Mouse (Mus musculus): ENCODE results near the gene Ugt1a8. TPM values are rescaled to one million over a fixed set of nuclear protein-coding genes. Genes with fewer than 3 reads are reported as not detected.
"Not testable (repeated sequence)": the region's sequence is repeated elsewhere in the genome, so short reads cannot be mapped to it uniquely, and the experiment has no call there.

Ugt1a8 gene
- polyA plus RNA-seq, 1 experiment from 2014 or later: not detected

GRCm38 (mm10) chr1:88112769-88113168 lies 25.2 kb downstream of the Ugt1a8 start:
- not testable (repeated sequence) for H3K27me3 ChIP-seq; H3K9ac ChIP-seq; H3K36me3 ChIP-seq; H3K27ac ChIP-seq; DNase-seq; H3K4me1 ChIP-seq (replicated peaks); H3K9me3 ChIP-seq (replicated peaks); ATAC-seq (ENCODE audit: low read depth); H3K4me3 ChIP-seq (replicated peaks); H3K4me2 ChIP-seq
- 72% methylated on average over 6 of the region's 6 CpGs for WGBS (ENCODE audit: insufficient replicate concordance)

GRCm38 (mm10) chr1:88120550-88120949 lies 32.9 kb downstream of the Ugt1a8 start:
- not testable (repeated sequence) for DNase-seq; H3K4me3 ChIP-seq (replicated peaks); H3K27ac ChIP-seq; H3K4me1 ChIP-seq (replicated peaks); H3K9me3 ChIP-seq (replicated peaks); H3K27me3 ChIP-seq; H3K36me3 ChIP-seq; H3K9ac ChIP-seq; H3K4me2 ChIP-seq
- peak; percentile 31; the same call in 1 of the 2 replicates for ATAC-seq (ENCODE audit: low read depth)
- WGBS (ENCODE audit: insufficient replicate concordance): 13% methylated on average over 4 of the region's 4 CpGs

- not testable (repeated sequence) for H3K9me3 ChIP-seq (replicated peaks); H3K36me3 ChIP-seq; ATAC-seq (ENCODE audit: low read depth); H3K27ac ChIP-seq; H3K9ac ChIP-seq; DNase-seq; H3K27me3 ChIP-seq; H3K4me2 ChIP-seq; H3K4me1 ChIP-seq (replicated peaks); H3K4me3 ChIP-seq (replicated peaks)
- no CpG with 5 or more reads among the region's 1 CpGs for WGBS (ENCODE audit: insufficient replicate concordance)
These were observed 33.9 kb downstream of the Ugt1a8 start for GRCm38 (mm10) chr1:88121521-88121920.

GRCm38 (mm10) chr1:88125827-88126360 lies 38.3 kb downstream of the Ugt1a8 start:
- not testable (repeated sequence) for DNase-seq; H3K9me3 ChIP-seq (replicated peaks); ATAC-seq (ENCODE audit: low read depth)

DNA sequence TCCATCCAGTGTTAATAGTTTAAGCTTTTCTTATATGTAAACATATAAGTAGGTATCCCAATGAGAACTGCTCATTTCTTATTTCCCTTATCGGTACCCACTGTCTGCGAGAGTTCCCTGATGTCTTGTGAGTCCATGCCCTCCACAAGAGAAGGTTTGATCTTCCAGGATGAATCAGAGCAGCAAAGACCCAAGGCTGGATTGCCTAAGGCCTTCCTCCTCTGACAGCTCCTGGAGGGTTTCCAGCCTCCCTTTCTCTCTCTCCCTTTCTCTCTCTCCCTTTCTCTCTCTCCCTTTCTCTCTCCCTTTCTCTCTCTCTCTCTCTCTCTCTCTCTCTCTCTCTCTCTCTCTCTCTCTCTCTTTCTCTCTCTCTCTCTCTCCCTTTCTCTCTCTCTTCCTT lies 41.5 kb downstream of the Ugt1a8 start:
- H3K9ac ChIP-seq; H3K27me3 ChIP-seq; H3K4me1 ChIP-seq (replicated peaks); H3K4me3 ChIP-seq (replicated peaks); H3K9me3 ChIP-seq (replicated peaks); ATAC-seq (ENCODE audit: low read depth); H3K36me3 ChIP-seq; H3K27ac ChIP-seq; H3K4me2 ChIP-seq; DNase-seq: not testable (repeated sequence)
- WGBS (ENCODE audit: insufficient replicate concordance): 80% methylated on average over 2 of the region's 2 CpGs

More at GRCm38 (mm10) chr1:88125827-88126360, 38.3 kb downstream of the Ugt1a8 start:
- not testable (repeated sequence) for H3K4me2 ChIP-seq; H3K9ac ChIP-seq; H3K27ac ChIP-seq; H3K4me1 ChIP-seq (replicated peaks); H3K36me3 ChIP-seq; H3K27me3 ChIP-seq; H3K4me3 ChIP-seq (replicated peaks)
- WGBS (ENCODE audit: insufficient replicate concordance): 55% methylated on average over 4 of the region's 4 CpGs

DNA sequence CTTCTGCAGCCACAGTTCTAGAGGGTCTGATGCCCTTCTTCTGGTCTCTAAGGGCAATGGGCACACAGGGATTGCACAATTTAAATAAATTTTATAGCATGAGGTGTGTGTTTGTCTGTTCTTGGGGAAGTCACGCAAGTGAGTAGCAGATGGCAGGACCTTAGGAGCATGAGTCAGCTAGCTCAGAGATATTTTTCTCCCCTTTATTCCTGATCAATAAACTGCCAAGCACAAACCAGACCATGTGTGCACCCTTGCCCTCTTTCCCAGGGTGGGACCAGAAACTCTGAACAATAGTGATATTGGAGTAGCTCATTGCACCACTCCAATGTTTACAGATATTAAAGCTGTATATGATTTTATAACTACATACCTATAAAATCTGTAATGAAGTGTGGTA lies 42.6 kb downstream of the Ugt1a8 start:
- peaks cover 11% of the 10 kb centered on the region for H3K4me1 ChIP-seq (replicated peaks)
- not testable (repeated sequence) for H3K4me3 ChIP-seq (replicated peaks); H3K36me3 ChIP-seq; H3K27me3 ChIP-seq; H3K4me2 ChIP-seq; DNase-seq; ATAC-seq (ENCODE audit: low read depth); H3K9me3 ChIP-seq (replicated peaks); H3K27ac ChIP-seq; H3K9ac ChIP-seq
- whole genome bisulfite sequencing (ENCODE audit: insufficient replicate concordance): 63% methylated on average over 1 of the region's 1 CpGs

- Histone ChIP-seq H3K4me3 (replicated peaks) (no peak overlapping the region), H3K9ac (no peak overlapping the region), H3K4me1 (replicated peaks) (peaks cover 15% of the 10 kb centered on the region), H3K36me3 (no peaks in the 10 kb centered on the region), H3K27ac (no peak overlapping the region), H3K27me3 (no peaks in the 10 kb centered on the region), H3K4me2 (no peak overlapping the region), H3K9me3 (replicated peaks) (no peaks in the 10 kb centered on the region)
- WGBS (ENCODE audit: insufficient replicate concordance): 32% methylated on average over 3 of the region's 3 CpGs
- ATAC-seq (ENCODE audit: low read depth) (no peak), DNase-seq (no peak)
These were observed 46.4 kb downstream of the Ugt1a8 start for GRCm38 (mm10) chr1:88133908-88134456.

- H3K4me3 ChIP-seq (replicated peaks); H3K36me3 ChIP-seq; H3K27ac ChIP-seq; ATAC-seq (ENCODE audit: low read depth); H3K4me2 ChIP-seq; DNase-seq; H3K9ac ChIP-seq; H3K9me3 ChIP-seq (replicated peaks); H3K27me3 ChIP-seq: not testable (repeated sequence)
- peaks cover 15% of the 10 kb centered on the region for H3K4me1 ChIP-seq (replicated peaks)
- 18% methylated on average over 5 of the region's 5 CpGs for WGBS (ENCODE audit: insufficient replicate concordance)
These were observed 46.9 kb downstream of the Ugt1a8 start, which contains the start of gene Ugt1a6a for GRCm38 (mm10) chr1:88134457-88135011. Ugt1a6a (plus strand) TSS chr1:88134809.

DNA sequence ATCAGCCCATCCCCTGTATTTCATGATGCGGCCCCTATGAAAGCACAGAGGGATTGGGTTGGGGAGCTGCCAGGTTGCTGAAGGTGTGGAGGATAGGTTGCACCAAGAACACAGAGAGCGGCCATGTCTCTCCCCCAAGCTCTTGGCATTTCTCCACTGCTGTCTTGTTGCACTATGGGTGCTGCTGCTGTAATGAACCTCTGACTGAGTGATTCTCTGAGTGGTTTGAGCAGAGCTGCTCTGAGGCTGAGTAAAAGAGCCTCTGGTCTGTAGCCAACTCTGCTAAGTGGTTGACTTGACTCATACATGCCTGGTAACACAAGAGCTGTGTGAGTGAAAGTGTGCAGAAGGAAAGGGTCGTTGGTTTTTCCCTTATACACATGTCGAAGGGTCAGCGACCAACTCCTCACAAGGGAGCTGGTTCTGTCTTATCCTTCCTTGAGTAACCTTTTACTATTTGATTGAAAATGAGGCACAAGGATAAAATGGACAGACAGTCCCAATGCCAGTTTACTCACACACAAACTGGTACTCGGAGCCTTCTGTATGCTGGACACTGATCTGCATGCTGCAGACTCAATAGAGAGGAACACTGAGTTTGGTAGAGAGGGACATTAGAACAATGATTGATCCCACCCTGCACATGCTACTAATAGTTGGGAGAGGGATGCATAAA lies 47.8 kb downstream of the Ugt1a8 start:
- not testable (repeated sequence) for H3K9me3 ChIP-seq (replicated peaks); H3K9ac ChIP-seq; H3K27me3 ChIP-seq; H3K4me2 ChIP-seq; DNase-seq; H3K27ac ChIP-seq; H3K36me3 ChIP-seq; H3K4me3 ChIP-seq (replicated peaks); ATAC-seq (ENCODE audit: low read depth)
- WGBS (ENCODE audit: insufficient replicate concordance): 73% methylated on average over 6 of the region's 6 CpGs
- H3K4me1 ChIP-seq (replicated peaks): peaks cover 20% of the 10 kb centered on the region

- no peaks in the 10 kb centered on the region for H3K36me3 ChIP-seq
- H3K9ac ChIP-seq: no peak overlapping the region
- ATAC-seq (ENCODE audit: low read depth) (no peak), DNase-seq (no peak)
- no peaks in the 10 kb centered on the region for H3K27me3 ChIP-seq
- H3K27ac ChIP-seq: no peak overlapping the region
- peaks cover 26% of the 10 kb centered on the region for H3K4me1 ChIP-seq (replicated peaks)
- H3K9me3 ChIP-seq (replicated peaks): no peaks in the 10 kb centered on the region
- WGBS (ENCODE audit: insufficient replicate concordance): 53% methylated on average over 2 of the region's 2 CpGs
- H3K4me2 ChIP-seq: no peak overlapping the region
- no peak overlapping the region for H3K4me3 ChIP-seq (replicated peaks)
These were observed 49.0 kb downstream of the Ugt1a8 start for GRCm38 (mm10) chr1:88136646-88137045.

DNA sequence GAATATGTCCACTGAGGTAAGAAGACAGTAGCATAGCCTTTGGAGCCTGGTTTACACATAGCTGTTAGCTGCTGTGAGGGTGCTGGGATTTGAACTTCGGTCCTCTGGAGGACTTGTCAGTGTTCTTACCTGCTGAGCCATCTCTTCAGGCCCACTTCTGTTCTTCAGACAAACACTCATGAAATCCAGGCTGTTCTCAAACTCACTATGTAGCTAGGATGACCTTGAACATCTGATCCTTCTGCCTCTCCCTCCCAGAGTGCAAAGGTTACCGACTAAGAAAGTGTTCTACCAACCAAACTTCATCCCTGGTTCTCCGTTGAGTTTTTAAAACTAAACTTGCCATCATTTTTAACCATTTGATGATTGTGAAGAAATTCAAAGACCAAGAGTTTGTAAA lies 49.7 kb downstream of the Ugt1a8 start:
- ATAC-seq (ENCODE audit: low read depth) (no peak), DNase-seq (no peak)
- no peaks in the 10 kb centered on the region for H3K9me3 ChIP-seq (replicated peaks)
- no peak overlapping the region for H3K27ac ChIP-seq
- peaks cover 26% of the 10 kb centered on the region for H3K4me1 ChIP-seq (replicated peaks)
- H3K9ac ChIP-seq: no peak overlapping the region
- no peak overlapping the region for H3K4me3 ChIP-seq (replicated peaks)
- no peaks in the 10 kb centered on the region for H3K27me3 ChIP-seq
- H3K36me3 ChIP-seq: no peaks in the 10 kb centered on the region
- WGBS (ENCODE audit: insufficient replicate concordance): 75% methylated on average over 3 of the region's 3 CpGs
- H3K4me2 ChIP-seq: no peak overlapping the region

All from liver, embryonic 13.5 days (tissue).